Mouse (Mus musculus) Muller cell, postnatal 12 days (primary cell): Measurements from ENCODE around the gene Wdr83os.
"Not testable (repeated sequence)": the region's sequence is repeated elsewhere in the genome, so short reads cannot be mapped to it uniquely, and the experiment has no call there.

Experiments
- DNase-seq: peaks from one replicate; pipeline ENCODE4 v3.0.0-alpha.2; 2015; ENCODE audit errors: inconsistent ontology term

Wdr83os gene

DNA sequence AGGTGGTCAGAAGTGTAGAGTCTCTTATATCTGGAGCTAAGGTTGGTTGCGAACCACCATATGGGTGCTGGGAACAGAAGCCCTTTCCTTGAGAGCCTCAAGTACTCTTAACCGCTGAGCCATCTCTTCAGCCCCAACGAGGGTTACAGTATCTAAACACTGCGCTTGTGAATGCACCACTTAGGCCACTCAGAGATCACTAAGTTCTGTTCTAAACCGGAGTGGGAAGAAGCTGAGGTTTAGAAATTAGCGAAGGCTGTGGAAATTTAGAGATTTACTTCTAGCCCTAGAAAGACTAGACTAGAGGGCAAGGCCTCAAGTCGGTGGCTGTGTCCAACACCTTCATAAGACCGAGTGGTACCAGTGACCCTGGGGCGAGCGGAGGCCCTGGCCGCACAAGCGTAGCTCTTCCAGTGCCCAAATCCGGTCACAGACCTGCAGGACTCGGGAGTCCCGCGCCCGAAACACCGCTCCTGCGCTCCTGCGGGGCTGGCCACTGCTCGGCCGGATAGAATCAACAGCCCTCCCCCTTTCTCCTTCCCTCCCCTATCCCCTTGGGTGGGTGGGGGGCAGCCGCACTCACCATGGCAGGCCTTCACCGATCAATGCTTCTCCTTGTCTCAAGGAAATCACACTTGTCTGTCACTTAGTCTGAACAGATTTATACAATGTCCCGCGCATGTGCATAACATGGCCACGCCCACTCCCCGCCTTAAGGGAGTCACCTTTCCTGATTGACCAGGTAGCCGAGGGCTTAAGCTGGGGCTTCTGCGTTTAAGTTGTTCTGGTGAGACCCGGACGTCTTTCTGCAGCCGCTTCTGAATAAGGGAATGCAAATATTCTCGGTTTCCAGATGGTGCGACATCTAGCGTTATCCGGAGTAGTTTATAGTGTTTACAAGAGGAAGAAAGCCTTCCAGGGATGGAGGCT, 38.8 kb downstream of the Wdr83os start:
- DNase-seq: peak; percentile 81

DNA sequence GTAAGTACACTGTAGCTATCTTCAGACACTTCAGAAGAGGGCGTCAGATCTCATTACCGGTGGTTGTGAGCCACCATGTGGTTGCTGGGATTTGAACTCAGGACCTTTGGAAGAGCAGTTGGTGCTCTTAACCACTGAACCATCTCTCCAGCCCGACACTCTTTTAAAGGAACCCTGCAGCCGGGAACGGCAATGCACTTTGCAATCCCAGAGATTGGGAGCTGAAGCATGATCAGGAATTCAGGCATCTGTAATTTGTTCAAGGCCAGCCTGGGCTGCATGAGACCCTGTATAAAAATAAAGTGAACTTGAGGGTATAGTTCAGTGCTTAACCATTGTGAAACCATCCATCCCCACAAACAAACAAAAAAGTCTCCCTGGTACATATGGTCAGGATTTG, 39.7 kb downstream of the Wdr83os start:
- DNase-seq: not testable (repeated sequence)

GRCm38 (mm10) chr8:85122995-85123394, 42.5 kb downstream of the Wdr83os start, which contains the start of gene Zfp791:
Zfp791 (minus strand) TSS chr8:85123095.
- no peak for DNase-seq

DNA sequence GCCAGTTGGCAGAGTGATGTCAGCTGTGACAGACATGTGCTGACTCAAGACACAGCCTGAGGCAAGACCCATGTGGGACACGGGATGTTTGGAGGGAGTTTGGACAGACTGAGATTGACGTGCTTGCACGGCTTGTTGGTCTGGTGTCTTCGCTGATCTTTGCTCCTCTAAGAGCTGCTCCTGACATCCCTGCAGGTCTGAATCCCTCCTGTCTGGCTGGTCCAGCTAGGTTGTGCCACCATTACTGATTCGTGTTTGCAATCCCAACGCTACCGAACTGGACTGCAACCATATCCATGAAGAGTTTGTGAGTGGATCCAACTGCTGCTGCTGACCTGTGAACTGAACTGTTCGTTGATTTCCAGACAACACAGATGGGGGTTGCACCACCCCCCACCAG, 43.2 kb downstream of the Wdr83os start:
- DNase-seq: no peak
